Mouse (Mus musculus) heart, postnatal 0 days (tissue): ENCODE measurements at regions not wholly inside any gene's neighbourhood (a gene's known extent, or its start where the extent isn't known, plus 50 kb on each side); places are given as distances from the start of the nearest gene placed in this dataset.

Source experiments
- CTCF ChIP-seq: IDR thresholded peaks from 2 replicates; pipeline ENCODE4 v1.5.1; 2016; ENCODE audit warnings: antibody characterized with exemption, control low read depth, low read depth
- EP300 ChIP-seq: IDR thresholded peaks from 2 replicates; pipeline ENCODE4 v1.6.1; 2016; ENCODE audit warnings: antibody characterized with exemption, low read depth

GRCm38 (mm10) chr2:167775218-167775915, 85.7 kb upstream of the Tmem189 start:
- TF ChIP-seq EP300 (no peak), CTCF (no peak)
